Comparison of ENCODE assay signal across 9 mouse cellular contexts in the genomic region with DNA sequence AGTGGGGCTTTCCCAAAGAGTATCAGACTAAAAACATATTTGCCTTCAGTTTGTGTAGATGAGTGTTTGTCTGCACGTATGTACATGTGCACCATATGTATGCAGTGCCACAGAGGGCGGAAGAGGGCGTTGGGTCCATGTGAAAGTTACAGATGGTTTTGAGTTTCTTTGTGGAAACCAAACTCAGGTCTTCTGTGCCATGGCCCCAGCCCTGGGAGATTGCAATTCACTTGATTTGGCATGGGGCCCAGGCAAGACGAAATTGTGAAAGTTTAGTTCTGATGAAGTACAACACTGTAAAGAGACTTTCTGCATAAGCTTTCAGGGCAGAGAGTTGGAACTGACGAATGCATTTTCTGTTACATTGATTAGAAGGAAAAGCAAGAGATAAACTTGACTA.
A peak's percentile ranks its signal among the peaks of the same experiment; 100 is the strongest.
DNase-seq lines count a peak whose midpoint lies in the region; ATAC-seq lines count a peak whose summit lies in the region.
"Had no signal": no experiment of that assay in that cellular context is flagged by ENCODE, and none has a peak within 500 bp of the region (broad histone marks: within the 10 kb centered on the region; RNA-seq: fewer than 3 reads in every experiment).

No protein-coding gene starts in this region.

- intact Hi-C loops in left cerebral cortex, postnatal 25 days (cut with DNase I): no loop called here

- WGBS in hindbrain, embryonic 13.5 days: 77% methylated on average over 5 of the region's 5 CpGs
- WGBS in hindbrain, embryonic 14.5 days: 74% methylated on average over 5 of the region's 5 CpGs

- H3K4me1 ChIP-seq in hindbrain, embryonic 13.5 days (replicated peaks): peaks cover 16% of the 10 kb centered on the region
- peaks cover 3% of the 10 kb centered on the region; the same call in 1 of the 2 replicates for H3K4me1 ChIP-seq in hindbrain, embryonic 14.5 days (replicated peaks; ENCODE audit: control insufficient read depth, insufficient read depth, low read length)

- no peaks in the 10 kb centered on the region for H3K9me3 ChIP-seq in hindbrain, embryonic 13.5 days
- no peaks in the 10 kb centered on the region for H3K9me3 ChIP-seq in hindbrain, embryonic 14.5 days (ENCODE audit: control insufficient read depth, low read length)
- H3K9me3 ChIP-seq: midbrain, embryonic 12.5 days had no signal

- no peak for DNase-seq in hindbrain, embryonic 14.5 days (ENCODE audit: low spot score)
- DNase-seq in 416B (ENCODE audit: low read depth): peak; percentile 8
- peak; percentile 18 for DNase-seq in adrenal gland, postnatal 25 days
- peak; percentile 29 to 38 for DNase-seq in kidney, postnatal 36 days
- no peak for DNase-seq in layer of hippocampus, postnatal 25 days (ENCODE audit: extremely low spot score in 1 of 2, low spot score in 1 of 2)
- DNase-seq in left cerebral cortex, postnatal 25 days (ENCODE audit: low spot score in 2 of 2): no peak
- no peak for DNase-seq in embryo, embryonic 9.5 days (ENCODE audit: extremely low spot score)

- no peak overlapping the region for H3K4me3 ChIP-seq in hindbrain, embryonic 13.5 days
- H3K4me3 ChIP-seq in hindbrain, embryonic 14.5 days (replicated peaks; ENCODE audit: low read length): no peak overlapping the region
- H3K4me3 ChIP-seq: midbrain, embryonic 12.5 days had no signal

- ATAC-seq in hindbrain, embryonic 13.5 days (ENCODE audit: low FRiP score): no peak
- ATAC-seq in hindbrain, embryonic 14.5 days (ENCODE audit: low FRiP score): no peak

- H3K4me2 ChIP-seq in hindbrain, embryonic 13.5 days: no peak overlapping the region
- no peak overlapping the region for H3K4me2 ChIP-seq in hindbrain, embryonic 14.5 days (replicated peaks)
- H3K4me2 ChIP-seq: midbrain, embryonic 12.5 days had no signal

- H3K27ac ChIP-seq in hindbrain, embryonic 13.5 days: peak overlapping the region; percentile 66; the same call in 1 of the 2 replicates
- no peak overlapping the region for H3K27ac ChIP-seq in hindbrain, embryonic 14.5 days

- H3K36me3 ChIP-seq in hindbrain, embryonic 13.5 days: no peaks in the 10 kb centered on the region
- H3K36me3 ChIP-seq in hindbrain, embryonic 14.5 days (replicated peaks; ENCODE audit: control insufficient read depth, insufficient read depth): no peaks in the 10 kb centered on the region
- H3K36me3 ChIP-seq: midbrain, embryonic 12.5 days had no signal

- H3K9ac ChIP-seq in hindbrain, embryonic 13.5 days: no peak overlapping the region
- H3K9ac ChIP-seq in hindbrain, embryonic 14.5 days: no peak overlapping the region
- H3K9ac ChIP-seq: midbrain, embryonic 12.5 days had no signal

- no peaks in the 10 kb centered on the region for H3K27me3 ChIP-seq in hindbrain, embryonic 13.5 days
- H3K27me3 ChIP-seq in hindbrain, embryonic 14.5 days (ENCODE audit: control insufficient read depth, insufficient read depth, low read length): no peaks in the 10 kb centered on the region
- H3K27me3 ChIP-seq: midbrain, embryonic 12.5 days had no signal

Comparison
In these comparisons a context has a peak if more than half of its experiments do, and no peak if none do; other contexts are left out.
1. DNase-seq: peak in 416B (single experiment), adrenal gland, postnatal 25 days (single experiment) and kidney, postnatal 36 days (2 of 2); none in hindbrain, embryonic 14.5 days (single experiment), layer of hippocampus, postnatal 25 days (0 of 2), left cerebral cortex, postnatal 25 days (0 of 2) and embryo, embryonic 9.5 days (single experiment).